Mouse (Mus musculus) mesoderm, embryonic 11.5 days (tissue): ENCODE measurements around the gene Phlpp2.

Experiments
- DNase-seq: peaks from one replicate; pipeline ENCODE4 v3.0.0-alpha.2; 2012; ENCODE audit warnings: low read depth, low spot score

Gene Phlpp2

DNA sequence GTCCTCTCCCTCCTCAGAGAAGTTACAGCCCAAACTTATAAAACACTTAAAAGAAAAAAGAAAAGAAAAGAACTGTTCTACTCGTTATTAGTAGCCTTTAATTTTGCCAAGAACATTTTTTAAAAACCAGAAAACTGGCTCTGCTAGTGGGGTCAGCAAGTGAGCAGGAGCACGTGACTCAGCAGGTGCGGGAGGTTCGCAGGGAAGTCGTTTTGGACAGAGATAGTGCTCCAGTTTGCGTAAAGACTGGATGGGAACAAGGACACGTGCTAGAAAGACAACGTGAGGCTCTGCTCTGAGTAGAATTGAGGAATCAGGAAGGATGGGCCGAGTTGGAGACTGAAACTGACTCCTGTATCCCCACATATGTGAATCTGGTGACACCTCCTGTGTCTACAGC, 94.6 kb downstream of the Phlpp2 start:
- DNase-seq, result no peak

GRCm38 (mm10) chr8:109963421-109963820, 95.1 kb downstream of the Phlpp2 start:
- DNase-seq, result no peak

GRCm38 (mm10) chr8:109964106-109964505, 95.8 kb downstream of the Phlpp2 start:
- DNase-seq, result no peak

- no peak for DNase-seq
Observed at GRCm38 (mm10) chr8:109968837-109969236, 100.5 kb downstream of the Phlpp2 start.

DNA sequence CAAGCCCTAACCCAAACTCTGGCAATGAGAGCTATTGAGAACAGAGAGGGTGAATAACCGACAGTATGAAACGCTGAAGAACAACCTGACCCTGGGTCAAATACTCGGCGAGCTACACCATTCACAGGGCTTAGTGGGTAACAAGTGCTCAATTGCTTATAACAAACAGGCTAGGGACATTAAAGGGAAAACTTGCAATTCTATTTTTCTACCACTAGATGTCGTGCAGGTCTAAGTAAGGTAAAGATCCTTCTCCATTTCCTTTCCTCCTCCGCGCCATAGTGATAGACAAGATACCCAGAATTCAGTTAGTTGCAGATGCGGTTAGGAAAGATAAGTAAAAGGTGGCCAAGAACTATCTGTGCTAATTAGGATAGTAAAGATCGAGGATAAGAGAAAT, 102.0 kb downstream of the Phlpp2 start:
- peak; percentile 61 for DNase-seq

DNA sequence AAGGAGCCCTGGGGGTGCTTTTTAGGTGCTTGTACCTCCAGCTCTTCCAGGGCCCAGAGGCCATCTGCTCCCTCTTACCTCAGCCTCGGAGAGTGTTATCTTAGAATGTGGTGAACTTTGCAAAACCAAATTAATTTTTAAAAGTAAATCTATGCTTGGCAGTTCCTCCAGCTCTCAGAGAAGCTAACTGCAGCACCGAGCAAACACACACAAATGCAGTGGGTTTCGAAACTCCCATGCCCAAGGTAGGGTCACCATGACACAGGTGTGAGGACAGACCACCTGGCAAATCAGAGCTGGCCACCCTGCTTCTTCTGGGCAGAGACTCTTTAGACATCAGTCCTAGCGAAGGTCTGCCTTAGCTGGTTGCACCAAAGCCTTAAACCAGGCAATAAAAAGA, 104.6 kb downstream of the Phlpp2 start:
- no peak for DNase-seq

DNA sequence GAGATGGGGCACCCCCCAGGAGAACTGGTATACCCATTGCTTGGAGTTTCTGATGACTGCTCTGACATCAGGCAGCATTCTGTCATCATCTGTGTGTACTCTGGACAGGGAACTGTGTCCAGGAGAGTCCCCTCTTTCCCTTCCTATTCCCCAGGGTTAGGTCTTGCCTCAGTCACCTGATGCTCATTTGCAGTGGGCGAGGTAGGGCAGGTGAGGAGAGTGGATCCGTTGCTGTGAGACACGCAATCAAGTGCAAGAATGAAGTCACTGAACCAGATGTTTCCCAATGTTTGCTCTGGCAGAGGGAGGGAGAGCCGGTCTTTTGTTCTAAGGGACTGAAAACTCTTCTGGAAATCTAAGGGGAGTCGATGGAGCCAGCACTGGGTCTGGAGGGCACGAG, 111.0 kb downstream of the Phlpp2 start:
- DNase-seq, result no peak

GRCm38 (mm10) chr8:109982386-109983105, 114.2 kb downstream of the Phlpp2 start:
- no peak for DNase-seq

- no peak for DNase-seq
Observed at GRCm38 (mm10) chr8:109983944-109984343, 115.6 kb downstream of the Phlpp2 start.

DNA sequence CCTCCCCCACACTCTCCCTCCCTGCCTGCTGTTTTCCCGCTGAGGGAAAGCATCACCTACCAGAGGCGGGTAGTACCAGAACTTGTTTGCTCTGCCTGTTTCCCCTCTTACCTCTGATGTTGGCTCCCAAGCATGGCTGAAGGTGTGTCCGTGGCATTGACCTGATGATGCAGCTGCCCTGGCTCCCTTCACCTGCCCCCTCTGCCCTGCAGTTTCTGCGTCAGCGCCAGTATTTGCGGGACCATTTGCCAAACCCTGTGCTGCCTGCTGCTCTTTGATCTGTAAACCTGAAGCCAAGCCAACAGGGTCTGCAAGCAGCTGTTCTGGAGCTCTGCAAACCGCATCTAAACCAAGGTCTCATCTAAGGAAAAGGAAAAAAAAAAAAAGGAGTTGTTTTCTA, 118.0 kb downstream of the Phlpp2 start:
- DNase-seq, result no peak

- DNase-seq, result no peak
Observed at GRCm38 (mm10) chr8:109987776-109988175, 119.4 kb downstream of the Phlpp2 start.

- no peak for DNase-seq
Observed at GRCm38 (mm10) chr8:109989151-109989550, 120.8 kb downstream of the Phlpp2 start.

GRCm38 (mm10) chr8:109990224-109990623, 121.9 kb downstream of the Phlpp2 start, which contains the start of gene Tat:
Gene Tat, plus strand, starts transcription at chr8:109990437.
- DNase-seq, result no peak

GRCm38 (mm10) chr8:109992166-109992565, 123.8 kb downstream of the Phlpp2 start:
- no peak for DNase-seq

- DNase-seq, result no peak
Observed at GRCm38 (mm10) chr8:109992951-109993350, 124.6 kb downstream of the Phlpp2 start.
